Mouse (Mus musculus): ENCODE measurements around the gene Pip5k1b. TPM values are rescaled to one million over a fixed set of nuclear protein-coding genes. Genes with fewer than 3 reads are reported as not detected.
A peak's percentile ranks its signal among the peaks of the same experiment; 100 is the strongest.

The Pip5k1b gene
- polyA plus RNA-seq, 1 experiment from 2014 or later = 1.7 TPM

GRCm38 (mm10) chr19:24408863-24409564 is 146.7 kb downstream of the Pip5k1b start:
- Histone ChIP-seq H3K4me3 (no peak overlapping the region), H3K27ac (no peak overlapping the region), H3K4me1 (no peaks in the 10 kb centered on the region; the same call in 1 of the 2 replicates), H3K27me3 (ENCODE audit: poor library complexity, severe bottlenecking) (no peaks in the 10 kb centered on the region), H3K36me3 (replicated peaks) (no peaks in the 10 kb centered on the region), H3K9me3 (no peaks in the 10 kb centered on the region)
- 83% methylated on average over 11 of the region's 11 CpGs for WGBS
- DNase-seq (ENCODE audit: extremely low spot score, low spot score) = no peak

GRCm38 (mm10) chr19:24404716-24405115 is 151.0 kb downstream of the Pip5k1b start:
- Histone ChIP-seq H3K27me3 (ENCODE audit: poor library complexity, severe bottlenecking) (no peaks in the 10 kb centered on the region), H3K9me3 (no peaks in the 10 kb centered on the region), H3K36me3 (replicated peaks) (no peaks in the 10 kb centered on the region), H3K4me1 (no peaks in the 10 kb centered on the region; the same call in 1 of the 2 replicates), H3K27ac (no peak overlapping the region), H3K4me3 (no peak overlapping the region)
- WGBS = 90% methylated on average over 3 of the region's 3 CpGs
- no peak for DNase-seq (ENCODE audit: extremely low spot score, low spot score)

DNA sequence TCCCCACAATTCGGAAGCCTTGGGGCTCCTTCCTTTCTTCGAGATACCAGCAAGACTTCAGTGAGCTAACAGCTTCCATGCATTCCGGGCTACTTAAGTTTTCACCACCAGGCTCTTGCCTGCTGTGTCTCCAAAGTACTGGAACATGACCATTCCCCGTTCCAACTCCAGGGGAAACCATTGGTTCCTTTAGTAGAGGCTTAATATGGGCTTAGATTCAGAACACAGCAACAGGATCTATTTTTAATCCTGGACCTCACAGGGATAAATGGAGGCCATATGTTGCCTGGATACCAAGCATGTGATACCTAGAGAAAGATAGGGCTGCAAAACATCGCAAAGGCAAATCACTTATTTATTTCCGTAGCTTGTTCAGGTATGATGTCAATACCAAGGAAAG is 152.4 kb downstream of the Pip5k1b start:
- DNase-seq (ENCODE audit: extremely low spot score, low spot score) = no peak
- H3K4me1 ChIP-seq = no peaks in the 10 kb centered on the region; the same call in 1 of the 2 replicates
- 92% methylated on average over 6 of the region's 6 CpGs for WGBS

GRCm38 (mm10) chr19:24393920-24394319 is 161.8 kb downstream of the Pip5k1b start:
- Histone ChIP-seq H3K4me3 (no peak overlapping the region), H3K27ac (no peak overlapping the region), H3K27me3 (ENCODE audit: poor library complexity, severe bottlenecking) (no peaks in the 10 kb centered on the region), H3K4me1 (0 out of 2 replicates have a peak, but pooled peaks cover 5% of the 10 kb centered on the region), H3K9me3 (no peaks in the 10 kb centered on the region), H3K36me3 (replicated peaks) (no peaks in the 10 kb centered on the region)
- DNase-seq (ENCODE audit: extremely low spot score, low spot score) = no peak
- 82% methylated on average over 2 of the region's 2 CpGs for WGBS

More for the DNA sequence above, 152.4 kb downstream of the Pip5k1b start:
- no peaks in the 10 kb centered on the region for H3K36me3 ChIP-seq (replicated peaks)
- H3K27me3 ChIP-seq (ENCODE audit: poor library complexity, severe bottlenecking) = no peaks in the 10 kb centered on the region
- H3K9me3 ChIP-seq = no peaks in the 10 kb centered on the region
- H3K27ac ChIP-seq = no peak overlapping the region
- H3K4me3 ChIP-seq = no peak overlapping the region

GRCm38 (mm10) chr19:24391519-24392251 is 164.0 kb downstream of the Pip5k1b start:
- Histone ChIP-seq H3K4me3 (no peak overlapping the region), H3K27ac (no peak overlapping the region), H3K9me3 (no peaks in the 10 kb centered on the region), H3K27me3 (ENCODE audit: poor library complexity, severe bottlenecking) (no peaks in the 10 kb centered on the region), H3K36me3 (replicated peaks) (no peaks in the 10 kb centered on the region), H3K4me1 (0 out of 2 replicates have a peak, but pooled peaks cover 5% of the 10 kb centered on the region)
- no peak for DNase-seq (ENCODE audit: extremely low spot score, low spot score)
- WGBS = 92% methylated on average over 9 of the region's 9 CpGs

DNA sequence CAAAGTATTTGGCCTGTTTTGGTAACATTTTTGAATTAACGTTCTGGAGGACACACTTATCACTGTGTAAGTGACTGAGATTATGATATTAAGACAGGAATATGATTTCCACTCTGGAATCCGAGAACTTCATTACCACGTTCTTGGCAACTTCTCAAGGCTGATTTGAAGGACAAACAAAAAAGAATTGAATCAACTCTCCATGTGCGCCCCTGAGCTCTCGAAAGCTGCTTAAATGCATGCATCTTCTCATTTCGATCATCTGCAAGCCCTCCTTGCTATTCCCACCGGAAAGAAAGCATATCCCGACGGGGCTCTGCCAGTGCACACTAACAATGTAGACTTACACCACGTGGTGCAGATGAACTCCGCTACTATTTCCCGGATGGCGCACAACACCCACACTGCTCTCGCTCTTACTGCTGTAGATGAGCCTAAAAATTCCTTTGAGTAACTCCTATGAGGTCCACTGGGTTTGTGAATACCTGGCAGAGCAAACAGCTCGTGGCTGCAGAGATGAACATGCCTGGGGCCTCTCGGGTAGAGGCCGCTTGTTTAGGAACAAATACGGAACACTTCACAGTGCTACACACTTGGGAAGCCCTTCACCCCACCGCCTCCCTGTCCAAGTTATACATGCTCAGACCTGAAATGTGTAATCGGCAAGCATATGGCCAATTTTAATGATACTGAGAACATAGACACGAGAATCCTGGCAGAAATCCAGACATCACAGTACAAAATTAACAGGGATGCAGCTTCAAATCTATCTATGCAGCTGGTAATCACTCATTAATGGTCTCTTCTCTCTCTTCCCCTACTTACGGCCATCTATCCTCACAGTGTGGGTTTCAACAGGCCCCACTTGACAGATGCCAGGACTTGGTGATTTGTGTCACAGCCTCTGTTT is 168.5 kb downstream of the Pip5k1b start:
- Histone ChIP-seq H3K36me3 (replicated peaks) (no peaks in the 10 kb centered on the region), H3K27ac (no peak overlapping the region), H3K9me3 (no peaks in the 10 kb centered on the region), H3K4me1 (no peaks in the 10 kb centered on the region), H3K27me3 (ENCODE audit: poor library complexity, severe bottlenecking) (no peaks in the 10 kb centered on the region), H3K4me3 (no peak overlapping the region)
- WGBS = 90% methylated on average over 22 of the region's 22 CpGs
- DNase-seq (ENCODE audit: extremely low spot score, low spot score) = no peak

DNA sequence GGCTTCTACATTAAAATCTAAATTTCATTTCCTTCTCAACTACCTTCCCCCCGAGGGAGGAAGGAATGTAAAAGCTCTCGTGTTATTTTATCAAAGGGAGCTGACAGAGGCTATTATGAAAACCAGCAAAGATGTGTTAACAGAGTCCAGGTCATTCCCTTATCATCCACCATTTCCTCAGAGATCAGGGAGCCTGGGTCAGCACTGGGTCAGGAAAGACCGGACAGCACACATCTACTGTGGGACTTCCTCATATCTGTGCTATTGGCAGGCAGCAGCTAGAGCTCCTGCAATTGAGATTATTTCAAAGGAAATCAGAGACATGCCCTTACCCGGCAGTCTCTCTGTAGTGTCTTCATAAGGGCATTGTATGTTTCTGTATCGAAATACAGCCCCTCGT is 177.2 kb downstream of the Pip5k1b start:
- Histone ChIP-seq H3K27me3 (ENCODE audit: poor library complexity, severe bottlenecking) (no peaks in the 10 kb centered on the region), H3K27ac (no peak overlapping the region), H3K9me3 (no peaks in the 10 kb centered on the region), H3K4me3 (no peak overlapping the region), H3K36me3 (replicated peaks) (no peaks in the 10 kb centered on the region), H3K4me1 (peaks cover 4% of the 10 kb centered on the region; the same call in 1 of the 2 replicates)
- 68% methylated on average over 6 of the region's 6 CpGs for WGBS
- DNase-seq (ENCODE audit: extremely low spot score, low spot score) = no peak

GRCm38 (mm10) chr19:24371763-24372640 is 183.7 kb downstream of the Pip5k1b start:
- no peaks in the 10 kb centered on the region for H3K9me3 ChIP-seq
- 0 out of 2 replicates have a peak overlapping the region, but pooled peaks have one; percentile 35 for H3K27ac ChIP-seq
- no peak for DNase-seq (ENCODE audit: extremely low spot score, low spot score)
- H3K27me3 ChIP-seq (ENCODE audit: poor library complexity, severe bottlenecking) = no peaks in the 10 kb centered on the region
- H3K4me3 ChIP-seq = no peak overlapping the region
- 67% methylated on average over 19 of the region's 19 CpGs for WGBS
- peaks cover 23% of the 10 kb centered on the region for H3K4me1 ChIP-seq
- H3K36me3 ChIP-seq (replicated peaks) = no peaks in the 10 kb centered on the region

DNA sequence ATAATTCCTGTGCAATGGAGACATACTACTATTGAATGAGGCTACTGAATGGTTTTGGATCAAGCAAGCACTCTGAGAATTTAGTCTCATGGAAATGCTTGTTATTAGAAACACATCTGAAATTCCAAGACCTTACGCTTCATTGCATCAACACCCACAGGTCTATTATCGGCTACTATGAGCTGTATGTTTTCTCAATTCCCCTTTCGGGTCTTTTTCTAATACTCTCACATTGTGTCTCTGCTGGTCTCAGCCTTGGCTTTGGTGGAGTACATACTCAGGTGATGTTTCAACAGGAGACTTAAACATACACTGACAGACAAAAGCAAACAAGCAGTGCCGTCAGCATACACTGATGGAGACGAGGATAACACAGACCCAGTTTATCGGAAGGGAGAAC is 187.3 kb downstream of the Pip5k1b start:
- no peaks in the 10 kb centered on the region for H3K9me3 ChIP-seq
- no peak overlapping the region for H3K27ac ChIP-seq
- no peaks in the 10 kb centered on the region for H3K27me3 ChIP-seq (ENCODE audit: poor library complexity, severe bottlenecking)
- WGBS = 86% methylated on average over 6 of the region's 6 CpGs
- no peak overlapping the region for H3K4me3 ChIP-seq
- H3K36me3 ChIP-seq (replicated peaks) = no peaks in the 10 kb centered on the region
- peaks cover 23% of the 10 kb centered on the region for H3K4me1 ChIP-seq
- no peak for DNase-seq (ENCODE audit: extremely low spot score, low spot score)

DNA sequence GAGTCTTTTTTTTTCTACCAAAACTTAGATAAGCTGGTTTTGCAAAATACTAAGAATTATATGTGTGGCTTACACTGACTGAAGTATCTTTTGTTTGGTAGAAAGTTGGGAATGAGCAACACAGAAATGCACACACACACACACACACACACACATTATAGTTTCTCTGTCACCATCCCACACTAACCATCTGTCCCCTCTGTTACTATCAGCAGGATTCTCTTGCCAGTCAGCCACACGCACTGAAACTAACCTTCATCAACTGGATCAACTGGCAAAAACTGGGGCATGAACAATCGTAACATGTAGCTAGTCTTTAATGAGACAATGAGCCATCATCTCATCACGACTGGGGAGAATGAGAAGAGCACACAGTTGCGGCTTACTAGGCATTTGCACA is 187.9 kb downstream of the Pip5k1b start:
- no peaks in the 10 kb centered on the region for H3K36me3 ChIP-seq (replicated peaks)
- no peak for DNase-seq (ENCODE audit: extremely low spot score, low spot score)
- H3K27me3 ChIP-seq (ENCODE audit: poor library complexity, severe bottlenecking) = no peaks in the 10 kb centered on the region
- H3K27ac ChIP-seq = no peak overlapping the region
- 91% methylated on average over 4 of the region's 4 CpGs for WGBS
- H3K4me1 ChIP-seq = peaks cover 22% of the 10 kb centered on the region
- H3K9me3 ChIP-seq = no peaks in the 10 kb centered on the region
- no peak overlapping the region for H3K4me3 ChIP-seq

GRCm38 (mm10) chr19:24366747-24367146 is 188.9 kb downstream of the Pip5k1b start:
- Histone ChIP-seq H3K9me3 (no peaks in the 10 kb centered on the region), H3K4me1 (peaks cover 20% of the 10 kb centered on the region), H3K27ac (no peak overlapping the region), H3K27me3 (ENCODE audit: poor library complexity, severe bottlenecking) (no peaks in the 10 kb centered on the region), H3K36me3 (replicated peaks) (no peaks in the 10 kb centered on the region), H3K4me3 (no peak overlapping the region)
- WGBS = 92% methylated on average over 1 of the region's 1 CpGs
- DNase-seq (ENCODE audit: extremely low spot score, low spot score) = no peak

All from forebrain, embryonic 10.5 days (tissue).